Mouse (Mus musculus) liver, embryonic 13.5 days (tissue): ENCODE measurements around the gene Hltf. TPM values are rescaled to one million over a fixed set of nuclear protein-coding genes. Genes with fewer than 3 reads are reported as not detected.

ENCODE experiments used
- ATAC-seq: fragments of 200-750 bp; cut with Nextera tagmentation; 2 replicates; pipeline ENCODE4 v1.8.0; 2017; ENCODE audit warnings: low read depth, mild to moderate bottlenecking, moderate number of reproducible peaks, moderate library complexity
- DNase-seq: peaks from one replicate; pipeline ENCODE4 v3.0.0; 2022
- H3K27ac ChIP-seq: fragments of 300-500 bp; sonication (generic); 2 replicates; pipeline ENCODE4 v1.5.1; 2015; ENCODE audit warnings: moderate library complexity, mild to moderate bottlenecking, inconsistent platforms
- H3K27me3 ChIP-seq: fragments of 300-500 bp; sonication (generic); 2 replicates; pipeline ENCODE4 v1.6.1; 2015; ENCODE audit warnings: mild to moderate bottlenecking, inconsistent platforms
- H3K36me3 ChIP-seq: fragments of 300-500 bp; sonication (generic); 2 replicates; pipeline ENCODE4 v1.6.1; 2015; ENCODE audit warnings: mild to moderate bottlenecking, inconsistent platforms
- H3K4me1 ChIP-seq: fragments of 300-500 bp; sonication (generic); replicated peaks from 2 replicates; pipeline ENCODE4 v1.6.1; 2015; ENCODE audit warnings: inconsistent platforms
- H3K4me2 ChIP-seq: fragments of 300-500 bp; sonication (generic); 2 replicates; pipeline ENCODE4 v1.6.1; 2015; ENCODE audit warnings: inconsistent platforms, mild to moderate bottlenecking, moderate library complexity
- H3K4me3 ChIP-seq: fragments of 300-500 bp; sonication (generic); replicated peaks from 2 replicates; pipeline ENCODE4 v1.5.1; 2015; ENCODE audit warnings: mild to moderate bottlenecking, inconsistent platforms
- H3K9ac ChIP-seq: fragments of 300-500 bp; sonication (generic); 2 replicates; pipeline ENCODE4 v1.6.1; 2015; ENCODE audit warnings: mild to moderate bottlenecking, inconsistent platforms
- H3K9me3 ChIP-seq: fragments of 300-500 bp; sonication (generic); replicated peaks from 2 replicates; pipeline ENCODE4 v1.6.1; 2016; ENCODE audit warnings: inconsistent platforms
- WGBS: fragments of 180-500 bp; shearing (Covaris S2); methylation state at CpG from one replicate; pipeline ENCODE4 v1.1.7; 2015; ENCODE audit not compliant: insufficient replicate concordance; 5-methylcytosine and 5-hydroxymethylcytosine counted together
- polyA plus RNA-seq: library from polyadenylated mRNA; unstranded; fragments of >200 nt; fragmentation: Nextera tagmentation; extraction: Ambion mirVana; gene quantifications from 2 replicates; pipeline ENCODE4 v1.2.1, GENCODE M21; 2015

The Hltf gene
- polyA plus RNA-seq, 1 experiment from 2014 or later: 9.3 TPM

DNA sequence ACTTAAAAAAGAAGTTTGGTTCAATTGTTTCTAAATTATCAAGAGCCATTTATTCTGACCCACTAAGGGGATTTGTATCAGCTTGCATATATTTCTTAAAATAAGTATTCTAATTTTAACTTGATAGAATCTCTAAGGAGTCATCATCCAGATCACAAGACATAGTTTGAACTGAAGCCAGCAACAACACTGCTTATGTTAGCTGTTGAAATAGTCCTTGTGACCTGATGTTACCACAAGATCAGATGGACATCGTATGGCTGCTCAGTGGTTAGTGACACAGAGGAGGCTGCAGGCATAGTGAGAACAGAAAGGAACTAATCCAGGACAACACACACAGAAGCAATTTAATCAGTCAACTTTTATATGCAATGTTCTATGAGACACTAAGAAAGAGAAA lies 75.1 kb downstream of the Hltf start:
- Histone ChIP-seq H3K4me2 (no peak overlapping the region), H3K9ac (no peak overlapping the region), H3K27me3 (no peaks in the 10 kb centered on the region), H3K36me3 (peaks cover 4% of the 10 kb centered on the region), H3K4me1 (no peaks in the 10 kb centered on the region), H3K27ac (no peak overlapping the region), H3K9me3 (no peaks in the 10 kb centered on the region), H3K4me3 (no peak overlapping the region)
- 76% methylated on average over 1 of the region's 1 CpGs for WGBS
- DNase-seq (no peak), ATAC-seq (no peak)

DNA sequence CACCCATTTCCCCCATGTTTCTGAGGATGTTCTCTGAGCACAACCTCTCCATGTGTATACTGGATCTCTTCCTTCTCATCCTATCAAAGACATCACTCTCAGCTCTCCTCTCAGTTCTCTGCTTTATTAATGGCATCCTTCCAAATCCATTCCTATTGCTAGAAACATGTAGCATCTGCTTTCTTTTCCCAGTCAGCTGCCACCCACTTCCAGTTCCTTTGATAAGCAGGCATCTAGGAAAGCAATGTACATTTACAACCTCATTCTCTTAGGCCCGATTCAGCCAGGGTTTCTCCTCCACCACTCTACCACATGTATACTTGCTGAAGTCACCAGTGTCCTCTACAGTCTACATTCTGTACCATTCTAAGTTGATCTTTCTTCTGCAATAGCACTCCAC lies 76.1 kb downstream of the Hltf start:
- DNase-seq (no peak), ATAC-seq (no peak)
- Histone ChIP-seq H3K36me3 (peaks cover 4% of the 10 kb centered on the region), H3K4me3 (no peak overlapping the region), H3K27ac (no peak overlapping the region), H3K9ac (no peak overlapping the region), H3K9me3 (no peaks in the 10 kb centered on the region), H3K4me1 (no peaks in the 10 kb centered on the region), H3K27me3 (no peaks in the 10 kb centered on the region), H3K4me2 (no peak overlapping the region)
- WGBS: 61% methylated on average over 1 of the region's 1 CpGs

DNA sequence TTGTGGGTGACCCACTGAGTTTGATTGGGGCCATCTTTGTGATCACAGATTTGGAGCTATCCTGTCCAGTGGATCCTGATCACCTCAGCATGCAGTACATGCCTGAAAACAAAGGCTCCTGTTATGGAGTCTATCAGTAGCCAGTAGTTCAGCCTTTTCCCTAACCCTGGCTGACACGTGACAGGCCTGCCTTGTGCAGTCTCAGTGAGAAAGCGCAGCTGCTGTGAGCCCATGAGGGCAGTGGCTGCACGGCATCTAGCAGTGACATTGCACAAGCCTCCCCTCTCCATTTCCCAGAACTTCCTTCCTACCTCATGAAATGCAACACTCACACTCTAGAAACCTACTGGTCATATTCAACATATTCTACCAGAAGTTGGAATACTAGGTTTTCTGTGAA lies 76.9 kb downstream of the Hltf start:
- H3K9me3 ChIP-seq: no peaks in the 10 kb centered on the region
- no peak for DNase-seq
- no peak overlapping the region for H3K27ac ChIP-seq
- no peaks in the 10 kb centered on the region for H3K4me1 ChIP-seq
- 72% methylated on average over 3 of the region's 3 CpGs for WGBS
- H3K27me3 ChIP-seq: no peaks in the 10 kb centered on the region
- no peak overlapping the region for H3K4me3 ChIP-seq
- peaks cover 4% of the 10 kb centered on the region for H3K36me3 ChIP-seq
- no peak overlapping the region for H3K4me2 ChIP-seq
- H3K9ac ChIP-seq: no peak overlapping the region
- no peak for ATAC-seq

DNA sequence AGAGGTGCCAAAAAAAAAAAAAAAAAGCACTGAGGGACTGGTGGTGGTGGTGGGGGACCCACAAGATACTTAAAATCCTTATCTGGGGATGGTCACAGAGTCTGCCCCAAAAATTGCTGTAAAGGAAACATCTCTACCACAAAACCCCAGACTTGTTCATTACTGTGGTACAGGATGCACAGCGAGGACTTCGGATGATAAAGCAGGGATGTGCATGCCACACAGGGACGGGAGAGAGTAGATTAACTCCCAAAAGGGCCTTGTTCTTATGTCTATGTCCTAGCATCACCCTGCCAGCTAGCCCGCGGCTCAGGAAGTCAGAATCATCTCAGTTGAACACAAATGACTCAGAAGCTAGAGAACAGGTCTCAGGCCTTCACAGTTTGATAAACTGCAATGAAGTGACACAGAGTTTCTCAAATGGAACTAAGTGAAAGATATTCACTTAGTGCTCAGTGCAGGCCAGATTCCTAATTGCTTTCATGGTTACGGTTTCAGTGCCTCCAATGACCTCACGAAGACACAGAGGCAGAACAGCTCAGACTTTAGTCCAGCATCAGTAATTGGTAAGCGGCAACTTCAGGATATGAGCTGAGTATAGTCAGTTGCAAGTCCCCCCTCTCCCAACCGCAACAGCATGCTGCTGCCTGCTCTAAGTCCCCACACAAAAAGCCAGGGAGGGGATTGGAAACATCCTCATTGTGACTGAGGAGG lies 79.4 kb downstream of the Hltf start:
- H3K27ac ChIP-seq: no peak overlapping the region
- no peaks in the 10 kb centered on the region for H3K27me3 ChIP-seq
- H3K4me2 ChIP-seq: no peak overlapping the region
- no peaks in the 10 kb centered on the region for H3K9me3 ChIP-seq
- no peaks in the 10 kb centered on the region for H3K4me1 ChIP-seq
- 69% methylated on average over 9 of the region's 9 CpGs for WGBS
- H3K36me3 ChIP-seq: peaks cover 4% of the 10 kb centered on the region; the same call in 1 of the 2 replicates
- H3K9ac ChIP-seq: no peak overlapping the region
- no peak overlapping the region for H3K4me3 ChIP-seq
- no peak for DNase-seq
- ATAC-seq: no peak

DNA sequence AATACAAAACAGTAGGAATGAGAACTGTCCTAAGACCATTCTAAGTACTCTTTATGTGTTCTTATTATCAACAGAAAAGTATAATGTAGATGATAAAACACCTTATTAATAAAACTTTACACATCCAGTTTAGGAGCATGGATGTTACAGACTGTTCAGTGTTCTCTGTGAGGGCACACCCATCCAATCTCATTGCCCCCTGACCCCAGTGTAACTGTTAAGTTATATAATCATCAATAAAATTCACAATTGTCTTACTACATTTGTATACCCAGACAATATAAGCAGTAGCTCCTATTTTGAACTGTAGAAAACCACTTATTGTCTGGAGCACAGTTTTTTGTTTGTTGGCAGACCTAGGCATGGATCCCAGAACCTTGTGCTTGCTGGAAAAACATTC lies 83.6 kb downstream of the Hltf start:
- no peak for DNase-seq
- peaks cover 4% of the 10 kb centered on the region; the same call in 1 of the 2 replicates for H3K4me1 ChIP-seq
- no peak overlapping the region for H3K4me3 ChIP-seq
- no peak overlapping the region for H3K9ac ChIP-seq
- no peaks in the 10 kb centered on the region for H3K27me3 ChIP-seq
- peaks cover 4% of the 10 kb centered on the region; the same call in 1 of the 2 replicates for H3K36me3 ChIP-seq
- no peaks in the 10 kb centered on the region for H3K9me3 ChIP-seq
- ATAC-seq: no peak
- H3K4me2 ChIP-seq: no peak overlapping the region
- H3K27ac ChIP-seq: no peak overlapping the region

DNA sequence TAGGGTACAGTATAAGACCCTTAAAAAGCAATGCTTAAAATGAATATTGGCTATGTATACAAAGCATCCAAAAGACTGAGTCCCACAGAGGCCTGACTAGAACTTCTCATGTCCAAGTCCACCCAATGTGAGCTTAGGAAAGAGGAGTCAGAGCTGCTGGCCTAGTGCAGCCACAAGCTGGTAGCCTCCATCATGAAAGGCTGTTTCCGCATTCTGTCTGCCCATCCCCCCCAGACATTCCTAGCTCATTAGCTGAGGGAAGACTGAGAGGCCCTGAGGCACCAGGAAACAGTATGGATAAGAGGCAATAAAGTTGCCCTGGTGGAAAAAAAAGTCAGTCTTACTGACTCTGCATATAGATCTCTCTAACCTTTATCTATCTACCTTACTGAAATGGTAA lies 84.1 kb downstream of the Hltf start:
- ATAC-seq (no peak), DNase-seq (no peak)
- no peak overlapping the region for H3K4me3 ChIP-seq
- H3K4me1 ChIP-seq: peaks cover 4% of the 10 kb centered on the region; the same call in 1 of the 2 replicates
- H3K9ac ChIP-seq: no peak overlapping the region
- H3K4me2 ChIP-seq: no peak overlapping the region
- no peaks in the 10 kb centered on the region for H3K27me3 ChIP-seq
- H3K36me3 ChIP-seq: peaks cover 4% of the 10 kb centered on the region; the same call in 1 of the 2 replicates
- no peak overlapping the region for H3K27ac ChIP-seq
- no peaks in the 10 kb centered on the region for H3K9me3 ChIP-seq
- whole genome bisulfite sequencing: 85% methylated on average over 1 of the region's 1 CpGs

DNA sequence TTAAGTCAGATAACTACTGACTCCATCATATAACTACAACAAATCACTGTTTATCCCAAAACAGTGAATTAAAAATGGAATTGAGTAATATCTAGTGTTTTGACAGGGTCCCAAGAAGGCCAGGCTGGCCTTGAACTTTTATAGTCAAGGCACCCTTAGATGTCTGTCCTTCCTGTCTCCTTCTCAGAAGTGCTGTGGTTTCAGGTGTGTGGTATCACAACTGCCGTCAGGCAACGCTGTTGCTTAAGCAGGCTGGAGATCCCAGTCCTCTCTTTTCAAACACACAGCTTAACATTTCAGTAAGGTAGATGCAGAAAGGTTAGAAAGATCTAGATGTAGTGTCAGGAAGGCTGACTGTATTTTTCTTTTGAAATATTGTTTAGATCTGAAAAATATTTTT lies 84.5 kb downstream of the Hltf start:
- ATAC-seq (no peak), DNase-seq (no peak)
- H3K9me3 ChIP-seq: no peaks in the 10 kb centered on the region
- 59% methylated on average over 2 of the region's 2 CpGs for WGBS
- peaks cover 6% of the 10 kb centered on the region; the same call in 1 of the 2 replicates for H3K36me3 ChIP-seq
- H3K4me2 ChIP-seq: no peak overlapping the region
- H3K9ac ChIP-seq: no peak overlapping the region
- H3K4me3 ChIP-seq: no peak overlapping the region
- peaks cover 4% of the 10 kb centered on the region; the same call in 1 of the 2 replicates for H3K4me1 ChIP-seq
- no peaks in the 10 kb centered on the region for H3K27me3 ChIP-seq
- H3K27ac ChIP-seq: no peak overlapping the region

DNA sequence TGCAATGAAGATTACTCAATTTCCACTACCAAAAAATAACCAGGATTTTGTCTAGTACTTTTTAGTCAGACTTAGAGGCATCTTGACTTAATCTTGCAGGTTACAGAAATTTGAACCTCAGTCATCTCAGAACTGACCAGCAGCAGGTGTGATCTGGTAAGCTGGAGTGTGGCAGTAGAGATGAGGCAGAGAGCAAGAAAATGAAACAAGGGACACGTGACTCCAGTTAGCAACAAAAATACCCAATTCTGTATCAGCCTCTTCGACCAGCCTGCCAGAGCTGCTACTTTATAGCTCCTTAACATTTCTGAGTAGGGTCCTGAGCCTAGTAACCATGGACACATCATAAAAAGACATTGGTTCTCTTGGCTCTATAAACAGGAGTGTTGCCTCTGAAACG lies 85.0 kb downstream of the Hltf start:
- no peaks in the 10 kb centered on the region for H3K27me3 ChIP-seq
- H3K36me3 ChIP-seq: peaks cover 5% of the 10 kb centered on the region; the same call in 1 of the 2 replicates
- WGBS: 63% methylated on average over 3 of the region's 3 CpGs
- ATAC-seq (no peak), DNase-seq (no peak)
- no peak overlapping the region for H3K4me3 ChIP-seq
- no peak overlapping the region for H3K27ac ChIP-seq
- no peak overlapping the region for H3K4me2 ChIP-seq
- no peak overlapping the region for H3K9ac ChIP-seq
- peaks cover 4% of the 10 kb centered on the region; the same call in 1 of the 2 replicates for H3K4me1 ChIP-seq
- H3K9me3 ChIP-seq: no peaks in the 10 kb centered on the region

DNA sequence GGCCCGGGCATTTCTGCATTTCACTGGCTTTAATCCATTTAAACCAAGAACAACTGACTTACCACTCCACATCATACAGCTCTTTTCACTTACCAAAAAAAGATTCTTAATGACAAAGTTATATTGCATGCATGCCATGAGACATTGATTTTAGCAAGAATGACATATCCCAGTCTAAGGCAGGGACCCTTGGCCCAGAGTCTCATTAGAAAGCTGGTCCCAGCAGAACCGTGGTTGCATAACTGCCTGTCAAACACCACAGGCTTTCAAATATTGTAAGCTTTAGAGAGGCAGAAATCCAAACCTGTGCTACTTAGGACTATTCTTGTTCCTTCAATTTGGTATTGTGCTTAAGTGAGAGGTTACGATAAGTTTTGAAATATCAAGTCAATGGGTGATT lies 86.1 kb downstream of the Hltf start:
- Histone ChIP-seq H3K36me3 (peaks cover 16% of the 10 kb centered on the region; the same call in 1 of the 2 replicates), H3K9ac (no peak overlapping the region), H3K27me3 (no peaks in the 10 kb centered on the region), H3K4me1 (peaks cover 4% of the 10 kb centered on the region; the same call in 1 of the 2 replicates), H3K9me3 (no peaks in the 10 kb centered on the region), H3K4me3 (no peak overlapping the region), H3K4me2 (no peak overlapping the region), H3K27ac (no peak overlapping the region)
- no peak for DNase-seq
- WGBS: 71% methylated on average over 3 of the region's 3 CpGs
- ATAC-seq: no peak

DNA sequence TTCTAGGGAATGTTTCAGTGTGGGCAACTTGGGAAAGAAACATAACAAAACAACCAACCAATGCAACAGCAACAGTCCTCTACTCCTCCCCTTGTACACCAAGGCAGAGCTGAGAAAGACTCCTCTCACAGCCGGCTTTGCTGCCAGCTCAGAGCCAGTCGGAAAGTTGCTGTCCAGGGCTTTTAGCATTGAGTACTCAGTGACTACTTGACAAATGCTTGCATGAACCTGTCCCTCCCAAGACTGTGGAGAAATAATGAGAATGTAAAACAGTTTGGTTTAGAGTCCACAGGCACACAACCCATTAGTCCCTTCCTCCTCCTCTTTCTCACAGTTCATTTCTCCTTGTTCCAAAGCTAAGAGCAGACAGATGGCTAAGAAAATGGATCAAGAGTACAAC lies 86.8 kb downstream of the Hltf start:
- no peak overlapping the region for H3K9ac ChIP-seq
- 77% methylated on average over 2 of the region's 2 CpGs for WGBS
- no peak overlapping the region for H3K4me3 ChIP-seq
- ATAC-seq (no peak), DNase-seq (no peak)
- peaks cover 21% of the 10 kb centered on the region; the same call in 1 of the 2 replicates for H3K36me3 ChIP-seq
- no peaks in the 10 kb centered on the region for H3K9me3 ChIP-seq
- no peak overlapping the region for H3K4me2 ChIP-seq
- H3K4me1 ChIP-seq: peaks cover 4% of the 10 kb centered on the region; the same call in 1 of the 2 replicates
- H3K27me3 ChIP-seq: no peaks in the 10 kb centered on the region
- H3K27ac ChIP-seq: no peak overlapping the region

DNA sequence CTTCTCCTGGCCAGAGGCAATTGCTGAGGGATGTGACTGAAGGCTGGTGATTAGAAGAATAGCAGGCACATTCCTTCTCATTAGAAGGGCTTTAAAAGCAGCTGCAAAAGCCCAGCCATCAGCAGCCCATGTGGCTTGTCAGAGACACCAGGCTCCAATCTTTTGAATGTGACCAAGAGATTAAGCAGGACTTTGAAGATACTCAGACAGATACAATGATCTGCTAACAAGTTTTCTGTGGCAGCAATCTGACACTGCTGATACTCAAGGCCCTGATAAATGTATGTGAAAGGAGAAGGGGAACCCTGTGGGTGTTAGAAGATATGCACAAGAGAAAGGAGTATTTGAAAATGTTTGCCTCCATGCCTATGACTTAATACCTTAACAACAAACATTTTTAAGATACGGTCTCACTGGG lies 88.1 kb downstream of the Hltf start:
- H3K4me3 ChIP-seq: no peak overlapping the region
- H3K4me2 ChIP-seq: no peak overlapping the region
- WGBS: 59% methylated on average over 1 of the region's 1 CpGs
- no peak overlapping the region for H3K27ac ChIP-seq
- H3K9me3 ChIP-seq: no peaks in the 10 kb centered on the region
- peak; percentile 53; the same call in 1 of the 2 replicates for ATAC-seq
- no peak for DNase-seq
- H3K4me1 ChIP-seq: peaks cover 4% of the 10 kb centered on the region; the same call in 1 of the 2 replicates
- H3K27me3 ChIP-seq: no peaks in the 10 kb centered on the region
- peaks cover 27% of the 10 kb centered on the region for H3K36me3 ChIP-seq
- no peak overlapping the region for H3K9ac ChIP-seq

DNA sequence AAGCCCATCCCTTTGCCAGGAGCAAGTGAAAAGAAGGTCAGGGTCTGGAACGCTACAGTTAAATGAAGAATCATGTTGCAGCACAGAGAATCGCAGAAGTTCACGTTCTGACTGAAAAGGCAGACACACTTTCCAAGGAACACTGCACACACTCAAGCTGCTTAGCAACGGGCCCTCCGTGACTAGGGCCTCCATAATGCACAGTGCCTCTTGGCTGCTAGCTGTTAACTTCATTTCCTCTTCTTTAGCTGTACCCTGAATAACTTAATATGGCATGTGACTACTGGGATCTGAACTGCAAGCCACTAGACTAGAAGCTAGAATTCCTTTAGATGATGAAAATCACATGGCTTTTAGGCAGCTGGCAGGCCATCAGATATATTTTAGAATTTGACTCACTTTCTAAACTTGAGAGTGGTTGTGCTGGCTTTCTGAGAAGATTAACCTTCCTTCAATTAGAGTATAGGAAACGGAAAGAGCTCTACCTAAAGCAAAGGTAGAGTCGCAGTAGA lies 89.3 kb downstream of the Hltf start:
- Histone ChIP-seq H3K4me3 (no peak overlapping the region), H3K9me3 (no peaks in the 10 kb centered on the region), H3K9ac (no peak overlapping the region), H3K4me1 (peaks cover 4% of the 10 kb centered on the region; the same call in 1 of the 2 replicates), H3K36me3 (peaks cover 29% of the 10 kb centered on the region), H3K4me2 (no peak overlapping the region), H3K27ac (no peak overlapping the region), H3K27me3 (no peaks in the 10 kb centered on the region)
- no peak for ATAC-seq
- WGBS: 78% methylated on average over 7 of the region's 7 CpGs
- no peak for DNase-seq
